Mouse (Mus musculus) midbrain, embryonic 12.5 days (tissue): ENCODE measurements around the gene Sirpb1b. TPM values are rescaled to one million over a fixed set of nuclear protein-coding genes. Genes with fewer than 3 reads are reported as not detected.

ENCODE experiments used
- polyA plus RNA-seq: library from polyadenylated mRNA; unstranded; fragments of >200 nt; fragmentation: Nextera tagmentation; extraction: Ambion mirVana; gene quantifications from 2 replicates; pipeline ENCODE4 v1.2.1, GENCODE M21; 2016

Sirpb1b gene
- polyA plus RNA-seq, 1 experiment from 2014 or later, result not detected

Other genes starting within 250 kb of the Sirpb1b start
- not detected in 2 replicates for gene Gm9733, start 242.8 kb downstream of the Sirpb1b start, polyA plus RNA-seq
- gene Sirpb1a, start 148.5 kb downstream of the Sirpb1b start, polyA plus RNA-seq, result not detected in 2 replicates